ENCODE assay signal across 34 mouse cellular contexts in the genomic region with DNA sequence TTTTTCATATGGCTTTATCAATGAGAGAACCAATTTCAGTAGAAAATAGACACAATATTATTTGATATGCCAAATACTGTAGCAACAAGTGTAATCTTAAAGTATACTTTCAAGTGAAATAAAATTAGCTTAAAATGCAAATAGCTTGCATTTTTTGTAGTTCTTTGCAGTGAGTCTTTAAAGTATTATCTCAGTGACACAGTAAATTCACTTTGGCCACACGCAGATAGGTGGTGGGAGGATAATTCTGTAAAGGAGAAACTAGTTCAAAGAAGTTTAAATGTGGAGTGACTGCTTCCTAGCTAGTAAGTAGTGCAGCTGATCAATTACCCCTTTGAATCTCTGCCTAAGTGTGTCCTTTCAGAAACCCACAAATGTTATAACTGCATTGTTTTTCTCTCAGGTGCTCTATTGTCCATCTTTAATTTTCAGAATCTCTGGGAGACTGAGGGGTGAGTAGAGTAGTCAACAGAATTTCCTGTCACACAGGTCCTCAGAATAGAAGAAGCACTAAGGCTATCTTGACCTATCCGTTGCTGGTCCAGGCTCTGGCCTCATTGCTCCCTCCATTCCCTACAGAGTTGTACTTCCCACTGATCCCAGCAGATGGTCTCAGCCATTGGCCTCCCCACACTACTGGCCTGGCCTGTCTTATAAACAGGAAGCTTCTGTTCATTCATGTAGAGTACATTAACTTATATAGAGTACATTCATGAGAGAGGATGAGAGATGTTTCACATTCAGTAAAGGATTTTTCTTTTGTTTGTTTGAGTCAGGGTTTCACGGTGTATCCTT. TPM values are rescaled to one million over a fixed set of nuclear protein-coding genes. Genes with fewer than 3 reads are reported as not detected.
DNase-seq lines count a peak whose midpoint lies in the region; ATAC-seq and TF ChIP-seq lines count a peak whose summit lies in the region.
"Had no signal": no experiment of that assay in that cellular context is flagged by ENCODE, and none has a peak within 500 bp of the region (broad histone marks: within the 10 kb centered on the region; RNA-seq: fewer than 3 reads in every experiment).

No protein-coding gene starts in this region.

- no peaks in the 10 kb centered on the region for H3K9me3 ChIP-seq in lung, embryonic 15.5 days
- no peaks in the 10 kb centered on the region for H3K9me3 ChIP-seq in MEL (replicated peaks; ENCODE audit: insufficient read depth, low read length)
- H3K9me3 ChIP-seq in hindbrain, embryonic 11.5 days (ENCODE audit: control insufficient read depth, low read length): no peaks in the 10 kb centered on the region
- H3K9me3 ChIP-seq: embryonic facial prominence, embryonic 13.5 days; forebrain, embryonic 10.5 days; forebrain, embryonic 15.5 days; limb, embryonic 10.5 days; limb, embryonic 15.5 days; midbrain, embryonic 10.5 days; midbrain, embryonic 15.5 days; neural tube, embryonic 15.5 days had no signal

- H3K79me2 ChIP-seq in MEL (ENCODE audit: control insufficient read depth, insufficient read depth, low read length, poor library complexity): peaks cover 39% of the 10 kb centered on the region

- no peak overlapping the region for H3K4me3 ChIP-seq in lung, embryonic 15.5 days
- H3K4me3 ChIP-seq in MEL (ENCODE audit: control insufficient read depth in 1 of 2, insufficient read depth in 1 of 2, low read depth in 2 of 2, low read length in 2 of 2): no peak overlapping the region
- H3K4me3 ChIP-seq in hindbrain, embryonic 11.5 days (ENCODE audit: low read depth, low read length): no peak overlapping the region
- H3K4me3 ChIP-seq: embryonic facial prominence, embryonic 13.5 days; forebrain, embryonic 10.5 days; forebrain, embryonic 15.5 days; limb, embryonic 10.5 days; limb, embryonic 15.5 days; midbrain, embryonic 10.5 days; midbrain, embryonic 15.5 days; neural tube, embryonic 15.5 days had no signal

- WGBS in lung, embryonic 15.5 days: 61% methylated on average over 3 of the region's 3 CpGs
- 85% methylated on average over 3 of the region's 3 CpGs for WGBS in hindbrain, embryonic 11.5 days

- DNase-seq in cerebellum, postnatal 25 days: peak; percentile 58 to 63
- DNase-seq in cerebellum, postnatal 4 days (ENCODE audit: low spot score in 2 of 2): no peak
- DNase-seq in lung, postnatal 14 days: no peak
- no peak for DNase-seq in MEL (ENCODE audit: low read depth, low spot score)
- DNase-seq in brain, adult 2 months (ENCODE audit: low read depth, low spot score): peak; percentile 74
- no peak for DNase-seq in ovary, postnatal 10 days (ENCODE audit: low spot score)
- DNase-seq in hindbrain, embryonic 11.5 days (ENCODE audit: low spot score): no peak
- DNase-seq: adrenal gland, postnatal 25 days; gastrocnemius, postnatal 25 days; heart, adult 11 months; heart, postnatal 4 days; kidney, adult 2 months; kidney, postnatal 14 days; layer of hippocampus, adult 9-11 months; lung, postnatal 10 days; right cerebral cortex, adult 18-20 months had no signal

- no peak for TF ChIP-seq CTCF in MEL (IDR thresholded peaks at IDR 0.05 in 2 of 3, conservative IDR thresholded peaks at IDR 0.05 in 1 of 3; ENCODE audit: control insufficient read depth in 1 of 3, insufficient read depth in 1 of 3, low read depth in 2 of 3, low read length in 3 of 3, poor library complexity in 1 of 3, severe bottlenecking in 1 of 3)

- H3K4me2 ChIP-seq in lung, embryonic 15.5 days: no peak overlapping the region
- no peak overlapping the region for H3K4me2 ChIP-seq in hindbrain, embryonic 11.5 days (replicated peaks; ENCODE audit: low read depth, low read length)
- H3K4me2 ChIP-seq: embryonic facial prominence, embryonic 13.5 days; forebrain, embryonic 15.5 days; heart, embryonic 11.5 days; hindbrain, embryonic 14.5 days; limb, embryonic 15.5 days; midbrain, embryonic 15.5 days; neural tube, embryonic 15.5 days had no signal

- no peaks in the 10 kb centered on the region for H3K36me3 ChIP-seq in lung, embryonic 15.5 days
- peaks cover 0 to 39% of the 10 kb centered on the region in 2 experiments; a peak in 2 of 4 replicates for H3K36me3 ChIP-seq in MEL (ENCODE audit: control insufficient read depth in 1 of 2, insufficient read depth in 2 of 2, low read length in 2 of 2)
- H3K36me3 ChIP-seq in hindbrain, embryonic 11.5 days (ENCODE audit: control insufficient read depth, insufficient read depth, low read length): no peaks in the 10 kb centered on the region
- H3K36me3 ChIP-seq: embryonic facial prominence, embryonic 13.5 days; forebrain, embryonic 10.5 days; forebrain, embryonic 15.5 days; limb, embryonic 10.5 days; limb, embryonic 15.5 days; midbrain, embryonic 10.5 days; midbrain, embryonic 15.5 days; neural tube, embryonic 15.5 days had no signal

- no peak for TF ChIP-seq RAD21 in MEL (IDR thresholded peaks at IDR 0.05; ENCODE audit: low read depth, low read length)

- peak overlapping the region; percentile 3; the same call in 1 of the 2 replicates for H3K27ac ChIP-seq in lung, embryonic 15.5 days
- H3K27ac ChIP-seq in MEL (ENCODE audit: control insufficient read depth, low read depth, low read length): no peak overlapping the region
- no peak overlapping the region for H3K27ac ChIP-seq in hindbrain, embryonic 11.5 days (ENCODE audit: low read depth, low read length)
- H3K27ac ChIP-seq: embryonic facial prominence, embryonic 13.5 days; forebrain, embryonic 10.5 days; forebrain, embryonic 15.5 days; hindbrain, embryonic 14.5 days; limb, embryonic 10.5 days; limb, embryonic 15.5 days; liver, embryonic 14.5 days; midbrain, embryonic 10.5 days; midbrain, embryonic 15.5 days; neural tube, embryonic 15.5 days had no signal

- TF ChIP-seq EP300 in MEL (IDR thresholded peaks at IDR 0.05; ENCODE audit: low read depth in 1 of 2, low read length in 2 of 2): peak; percentile 61 to 81

- H3K4me1 ChIP-seq in lung, embryonic 15.5 days: peaks cover 11% of the 10 kb centered on the region
- peaks cover 20 to 33% of the 10 kb centered on the region in 2 experiments for H3K4me1 ChIP-seq in MEL (ENCODE audit: control insufficient read depth in 1 of 2, insufficient read depth in 2 of 2, low read length in 2 of 2)
- peaks cover 6% of the 10 kb centered on the region; the same call in 1 of the 2 replicates for H3K4me1 ChIP-seq in hindbrain, embryonic 11.5 days (replicated peaks; ENCODE audit: control insufficient read depth, insufficient read depth, low read length)

- no peak overlapping the region for H3K9ac ChIP-seq in lung, embryonic 15.5 days
- H3K9ac ChIP-seq in MEL (ENCODE audit: control insufficient read depth, low read depth, low read length, poor library complexity, severe bottlenecking): no peak overlapping the region
- no peak overlapping the region for H3K9ac ChIP-seq in hindbrain, embryonic 11.5 days (ENCODE audit: low read depth, low read length)
- H3K9ac ChIP-seq: embryonic facial prominence, embryonic 13.5 days; forebrain, embryonic 15.5 days; hindbrain, embryonic 14.5 days; limb, embryonic 15.5 days; liver, embryonic 14.5 days; midbrain, embryonic 15.5 days; neural tube, embryonic 15.5 days had no signal

- H3K27me3 ChIP-seq in lung, embryonic 15.5 days: no peaks in the 10 kb centered on the region
- no peaks in the 10 kb centered on the region for H3K27me3 ChIP-seq in MEL (ENCODE audit: control insufficient read depth in 1 of 2, insufficient read depth in 2 of 2, low read length in 2 of 2)
- H3K27me3 ChIP-seq in hindbrain, embryonic 11.5 days (ENCODE audit: control insufficient read depth, insufficient read depth, low read length): no peaks in the 10 kb centered on the region
- H3K27me3 ChIP-seq: embryonic facial prominence, embryonic 13.5 days; forebrain, embryonic 15.5 days; limb, embryonic 15.5 days; midbrain, embryonic 15.5 days; neural tube, embryonic 15.5 days had no signal

- no peak for ATAC-seq in lung, embryonic 15.5 days (ENCODE audit: borderline replicate concordance, extremely low read depth, low FRiP score, low TSS enrichment)
- ATAC-seq in hindbrain, embryonic 11.5 days (ENCODE audit: low FRiP score): no peak
- ATAC-seq: CD4-positive, CD25-positive, alpha-beta regulatory T cell, adult 4 months; forebrain, embryonic 15.5 days; midbrain, embryonic 15.5 days had no signal

- no peak for TF ChIP-seq POLR2A in MEL (IDR thresholded peaks at IDR 0.05; ENCODE audit: control insufficient read depth in 1 of 2, insufficient read depth in 1 of 2, low read depth in 1 of 2, low read length in 2 of 2, poor library complexity in 1 of 2)

TF ChIP-seq in MEL, 35 proteins besides CTCF, POLR2A, EP300 and RAD21:
- TF ChIP-seq MAX (IDR thresholded peaks at IDR 0.05; ENCODE audit: low read length) (no peak), SIN3A (IDR thresholded peaks at IDR 0.05; ENCODE audit: low read length) (no peak), GATA1 (IDR thresholded peaks at IDR 0.05; ENCODE audit: low read depth, low read length) (peak; percentile 21; the same call in 1 of the 2 replicates), TAL1 (IDR thresholded peaks at IDR 0.05; ENCODE audit: low read length) (peak; percentile 27), CHD2 (IDR thresholded peaks at IDR 0.05; ENCODE audit: low read length) (no peak), ETS1 (IDR thresholded peaks at IDR 0.05; ENCODE audit: low read depth, low read length) (0 out of 2 replicates have a peak, but pooled peaks have one; percentile 26), POLR2AphosphoS2 (IDR thresholded peaks at IDR 0.05; ENCODE audit: low read length) (no peak), TCF12 (IDR thresholded peaks at IDR 0.05; ENCODE audit: low read depth, low read length) (peak; percentile 44; the same call in 1 of the 2 replicates)

RNA-seq across cellular contexts. Expression of a gene that starts 4.4 kb away (rescaled TPM):
- polyA plus RNA-seq in lung, embryonic 15.5 days (2015; fragmentation: Nextera tagmentation; extraction: Ambion mirVana): 7.3 and 7.6 TPM in 2 replicates
- total RNA-seq in MEL (2012; rRNA removed): 25.5 and 26.3 TPM in 2 replicates
- 10 to 100 TPM in 1 of 2 experiments, not detected in 1; 30.0 TPM for polyA plus RNA-seq in MEL (2012; ENCODE audit: insufficient read depth in 1 of 2, insufficient read length in 2 of 2, low read depth in 1 of 2, low replicate concordance in 2 of 2, missing spikeins in 1 of 2)
- 10.7 and 11.1 TPM in 2 replicates for polyA plus RNA-seq in hindbrain, embryonic 11.5 days (2014; fragmentation: Nextera tagmentation; extraction: Ambion mirVana)

RNA-seq across cellular contexts. Expression of a gene that starts 42.9 kb away (rescaled TPM):
- 16.7 and 18.8 TPM in 2 replicates for polyA plus RNA-seq in lung, embryonic 15.5 days (2015; fragmentation: Nextera tagmentation; extraction: Ambion mirVana)
- not detected in 2 replicates for total RNA-seq in MEL (2012; rRNA removed)
- not detected for polyA plus RNA-seq in MEL (2012; ENCODE audit: insufficient read depth in 1 of 2, insufficient read length in 2 of 2, low read depth in 1 of 2, low replicate concordance in 2 of 2, missing spikeins in 1 of 2)
- polyA plus RNA-seq in hindbrain, embryonic 11.5 days (2014; fragmentation: Nextera tagmentation; extraction: Ambion mirVana): 0.96 and 1.4 TPM in 2 replicates
- total RNA-seq: adrenal gland, adult 18-20 months; adrenal gland, postnatal 25 days; gastrocnemius, adult 18-20 months; gastrocnemius, postnatal 25 days; heart, postnatal 4 days; left cerebral cortex, postnatal 10 days had no signal
- polyA plus RNA-seq: CD4-positive, CD25-positive, alpha-beta regulatory T cell, adult 4 months; forebrain, embryonic 15.5 days; frontal cortex, adult 2 months; heart, postnatal 0 days; hindbrain, embryonic 14.5 days; midbrain, embryonic 15.5 days; neural tube, embryonic 15.5 days had no signal

RNA-seq across cellular contexts. Expression of a gene that starts 59.4 kb away (rescaled TPM):
- 2.3 and 2.6 TPM in 2 replicates for polyA plus RNA-seq in lung, embryonic 15.5 days (2015; fragmentation: Nextera tagmentation; extraction: Ambion mirVana)
- 0.39 and 0.59 TPM in 2 replicates for total RNA-seq in MEL (2012; rRNA removed)
- 1 to 10 TPM in 1 of 2 experiments, not detected in 1; 1.1 TPM for polyA plus RNA-seq in MEL (2012; ENCODE audit: insufficient read depth in 1 of 2, insufficient read length in 2 of 2, low read depth in 1 of 2, low replicate concordance in 2 of 2, missing spikeins in 1 of 2)
- 2.3 and 2.6 TPM in 2 replicates for polyA plus RNA-seq in hindbrain, embryonic 11.5 days (2014; fragmentation: Nextera tagmentation; extraction: Ambion mirVana)
- total RNA-seq: gastrocnemius, adult 18-20 months; gastrocnemius, postnatal 25 days had no signal
- polyA plus RNA-seq: CD4-positive, CD25-positive, alpha-beta regulatory T cell, adult 4 months had no signal

Comparison
In these comparisons a context has a peak if more than half of its experiments do, and no peak if none do; other contexts are left out.
1. DNase-seq: peak in cerebellum, postnatal 25 days (2 of 2) and brain, adult 2 months (single experiment); none in cerebellum, postnatal 4 days (0 of 2), lung, postnatal 14 days (single experiment), MEL (single experiment), ovary, postnatal 10 days (single experiment) and hindbrain, embryonic 11.5 days (single experiment).